Mouse (Mus musculus) left cerebral cortex, adult 2 months (tissue): Measurements from ENCODE around the gene Hoxc9. TPM values are rescaled to one million over a fixed set of nuclear protein-coding genes. Genes with fewer than 3 reads are reported as not detected.

Source experiments
- DNase-seq, 2 experiments: peaks; one replicate each; pipeline ENCODE4 v3.0.0; 2021 to 2022; ENCODE audit warnings: low spot score in 2 of 2, mixed read lengths in 1 of 2; ENCODE audit errors: extremely low spot score in 1 of 2
- H3K27ac ChIP-seq: fragments of 200-600 bp; 2 replicates; pipeline ENCODE4 v1.8.1; 2022
- H3K4me3 ChIP-seq: fragments of 200-600 bp; 2 replicates; pipeline ENCODE4 v1.8.1; 2022
- CTCF ChIP-seq: fragments of 200-600 bp; IDR thresholded peaks from 2 replicates; pipeline ENCODE4 v1.8.1; 2022; ENCODE audit warnings: antibody characterized with exemption, mild to moderate bottlenecking, moderate library complexity
- intact Hi-C: fragments of 180-260 bp; cut with DNase I; formaldehyde crosslinking; loops from one replicate; pipeline ENCODE4 v1.15.1; 2025
- total RNA-seq, 2 experiments: library from RNA; stranded (reverse); gene quantifications; 2 replicates each; pipeline ENCODE4 v1.2.3; 2021

The Hoxc9 gene
- total RNA-seq, 2 experiments from 2014 or later, result not detected

- no peak overlapping the region for H3K4me3 ChIP-seq
- TF ChIP-seq CTCF, result no peak
- no peak overlapping the region for H3K27ac ChIP-seq
- intact Hi-C loops, result no loop called here
- DNase-seq, result no peak
Observed at GRCm38 (mm10) chr15:102945185-102946077, 30.8 kb upstream of the Hoxc9 start.

- DNase-seq, result no peak
- intact Hi-C loops, result no loop called here
Observed at GRCm38 (mm10) chr15:102947276-102947675, 29.0 kb upstream of the Hoxc9 start.

GRCm38 (mm10) chr15:102948842-102949241 lies 27.4 kb upstream of the Hoxc9 start:
- intact Hi-C loops, result no loop called here
- H3K27ac ChIP-seq, result no peak overlapping the region

More at GRCm38 (mm10) chr15:102947276-102947675, 29.0 kb upstream of the Hoxc9 start:
- no peak overlapping the region for H3K4me3 ChIP-seq
- H3K27ac ChIP-seq, result no peak overlapping the region
- no peak for TF ChIP-seq CTCF

GRCm38 (mm10) chr15:102949696-102950095 lies 26.5 kb upstream of the Hoxc9 start:
- Histone ChIP-seq H3K27ac (no peak overlapping the region), H3K4me3 (no peak overlapping the region)
- TF ChIP-seq CTCF, result no peak
- no peak for DNase-seq
- intact Hi-C loops, result no loop called here

More at GRCm38 (mm10) chr15:102948842-102949241, 27.4 kb upstream of the Hoxc9 start:
- no peak for TF ChIP-seq CTCF
- H3K4me3 ChIP-seq, result no peak overlapping the region
- DNase-seq, result no peak

GRCm38 (mm10) chr15:102950877-102951276 lies 25.4 kb upstream of the Hoxc9 start:
- Histone ChIP-seq H3K27ac (no peak overlapping the region), H3K4me3 (no peak overlapping the region)
- TF ChIP-seq CTCF, result no peak
- intact Hi-C loops, result no loop called here
- no peak for DNase-seq

- DNase-seq, result no peak
- intact Hi-C loops, result no loop called here
- TF ChIP-seq CTCF, result no peak
- Histone ChIP-seq H3K27ac (no peak overlapping the region), H3K4me3 (no peak overlapping the region)
Observed at GRCm38 (mm10) chr15:102953561-102953960, 22.7 kb upstream of the Hoxc9 start.

GRCm38 (mm10) chr15:102954192-102955006 lies 21.8 kb upstream of the Hoxc9 start, which contains the start of gene Hoxc11:
Gene Hoxc11, plus strand, starts transcription at chr15:102954427.
- Histone ChIP-seq H3K4me3 (no peak within 1 kb of the TSS), H3K27ac (no peak within 1 kb of the TSS)
- no peak for DNase-seq
- intact Hi-C loops, result no loop called here
- TF ChIP-seq CTCF, result no peak

- H3K27ac ChIP-seq, result no peak overlapping the region
- no peak for TF ChIP-seq CTCF
- intact Hi-C loops, result no loop called here
- no peak overlapping the region for H3K4me3 ChIP-seq
- no peak for DNase-seq
Observed at GRCm38 (mm10) chr15:102955007-102955382, 21.2 kb upstream of the Hoxc9 start.

- DNase-seq, result no peak
- no peak for TF ChIP-seq CTCF
- Histone ChIP-seq H3K27ac (no peak overlapping the region), H3K4me3 (no peak overlapping the region)
- intact Hi-C loops, result no loop called here
Observed at GRCm38 (mm10) chr15:102955833-102956640, 20.2 kb upstream of the Hoxc9 start.

- TF ChIP-seq CTCF, result no peak
- no peak overlapping the region for H3K27ac ChIP-seq
- intact Hi-C loops, result no loop called here
- DNase-seq, result no peak
- H3K4me3 ChIP-seq, result no peak overlapping the region
Observed at GRCm38 (mm10) chr15:102956906-102957305, 19.3 kb upstream of the Hoxc9 start.

- TF ChIP-seq CTCF, result no peak
- intact Hi-C loops, result loop anchor here (5.0 kb wide), 1 partner anchor 103 kb away; no protein-coding TSS in a partner anchor
Observed at GRCm38 (mm10) chr15:102959663-102960191, 16.5 kb upstream of the Hoxc9 start.

More at GRCm38 (mm10) chr15:102959663-102960191, 16.5 kb upstream of the Hoxc9 start:
- Histone ChIP-seq H3K4me3 (no peak overlapping the region), H3K27ac (no peak overlapping the region)
- no peak for DNase-seq
